In the genomic region with DNA sequence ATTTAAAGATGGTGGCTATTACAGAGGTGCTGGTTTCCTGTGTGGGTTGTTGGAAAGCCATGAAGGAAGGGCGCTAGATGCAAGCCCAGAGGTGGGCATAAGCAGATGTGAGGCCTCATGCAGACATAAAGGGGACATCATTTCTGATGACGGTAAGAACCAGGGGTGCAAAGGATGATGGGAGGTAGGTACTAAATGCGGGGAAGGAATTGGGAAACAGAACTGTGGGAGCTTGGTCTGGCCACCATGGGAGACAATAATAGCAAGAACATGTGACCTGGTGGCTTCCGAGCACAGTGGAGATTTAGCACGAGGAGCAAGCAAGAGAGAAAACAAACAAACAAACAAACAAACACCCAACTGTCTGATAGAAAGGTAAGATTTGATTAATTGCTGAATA, we compare ENCODE assay signal across 18 mouse cellular contexts. TPM values are rescaled to one million over a fixed set of nuclear protein-coding genes. Genes with fewer than 3 reads are reported as not detected.
A peak's percentile ranks its signal among the peaks of the same experiment; 100 is the strongest.
DNase-seq lines count a peak whose midpoint lies in the region; ATAC-seq lines count a peak whose summit lies in the region.
"Had no signal": no experiment of that assay in that cellular context is flagged by ENCODE, and none has a peak within 500 bp of the region (broad histone marks: within the 10 kb centered on the region; RNA-seq: fewer than 3 reads in every experiment).

No protein-coding gene starts in this region.

- ATAC-seq in megakaryocyte progenitor cell, adult 5-6 weeks (replicated peaks; ENCODE audit: poor library complexity): 0 out of 2 replicates have a peak, but pooled peaks have one; percentile 4
- ATAC-seq: forebrain, embryonic 14.5 days; forebrain, embryonic 16.5 days; Patski had no signal

- DNase-seq in heart, adult 11 months: peak; percentile 81
- DNase-seq in heart, postnatal 25 days (ENCODE audit: low spot score): no peak
- DNase-seq in 416B (ENCODE audit: low read depth): peak; percentile 42
- no peak for DNase-seq in left cerebral cortex, adult 18-20 months (ENCODE audit: low spot score in 2 of 2)
- DNase-seq: adrenal gland, adult 8-10 months; adrenal gland, postnatal 14 days; adrenal gland, postnatal 36 days; cerebellum, adult 11 months; cerebellum, adult 18-20 months; cerebellum, adult 8-10 months; cerebellum, adult 9-11 months; cerebellum, postnatal 14 days; cerebellum, postnatal 36 days; embryo, embryonic 11 days had no signal

- intact Hi-C loops in heart, postnatal 25 days (cut with DNase I): no loop called here

RNA-seq across cellular contexts. Expression of gene Foxn3, which starts 46.1 kb away (rescaled TPM):
- 100 to 1,000 TPM; 115 to 120 TPM for total RNA-seq in heart, postnatal 25 days (2021)
- total RNA-seq in megakaryocyte progenitor cell, adult 5-6 weeks (2015): 45.5 and 55.2 TPM in 2 replicates
- 17.7 and 21.6 TPM in 2 replicates for total RNA-seq in megakaryocyte progenitor cell, adult 5-6 weeks (2017)
- total RNA-seq in left cerebral cortex, adult 18-20 months (2021): 10 to 100 TPM; 47.3 to 50.9 TPM

Comparison
In these comparisons a context has a peak if more than half of its experiments do, and no peak if none do; other contexts are left out.
1. DNase-seq: peak in heart, adult 11 months (single experiment) and 416B (single experiment); none in heart, postnatal 25 days (single experiment) and left cerebral cortex, adult 18-20 months (0 of 2).